Mouse (Mus musculus): ENCODE measurements at regions not wholly inside any gene's neighbourhood (a gene's known extent, or its start where the extent isn't known, plus 50 kb on each side); places are given as distances from the start of the nearest gene placed in this dataset.

- DNase-seq, result no peak
Measured at GRCm38 (mm10) chr12:77135067-77135466, 102.9 kb upstream of the Fut8 start.

GRCm38 (mm10) chr12:77134306-77135010 lies 103.5 kb upstream of the Fut8 start:
- DNase-seq, result no peak

- DNase-seq, result no peak
Measured at GRCm38 (mm10) chr12:77133465-77134305, 104.2 kb upstream of the Fut8 start.

GRCm38 (mm10) chr12:77131328-77131727 lies 106.6 kb upstream of the Fut8 start:
- DNase-seq, result peak; percentile 47 to 75

GRCm38 (mm10) chr12:77130526-77130925 lies 107.4 kb upstream of the Fut8 start:
- no peak for DNase-seq

GRCm38 (mm10) chr12:77124267-77124666 lies 113.7 kb upstream of the Fut8 start:
- DNase-seq, result no peak

GRCm38 (mm10) chr12:77113516-77113915 lies 124.4 kb upstream of the Fut8 start:
- DNase-seq, result no peak

- DNase-seq, result no peak
Measured at GRCm38 (mm10) chr12:77112133-77112532, 125.8 kb upstream of the Fut8 start.

- DNase-seq, result no peak
Measured at GRCm38 (mm10) chr12:77107251-77107650, 130.7 kb upstream of the Fut8 start.

- DNase-seq, result peak; percentile 31 to 52
Measured at GRCm38 (mm10) chr12:77105887-77106600, 131.9 kb upstream of the Fut8 start.

- no peak for DNase-seq
Measured at GRCm38 (mm10) chr12:77100482-77100881, 137.4 kb upstream of the Fut8 start.

- no peak for DNase-seq
Measured at GRCm38 (mm10) chr12:77099521-77099920, 137.5 kb upstream of the Max start.

GRCm38 (mm10) chr12:77098821-77099220 lies 136.8 kb upstream of the Max start:
- no peak for DNase-seq

- DNase-seq, result no peak
Measured at GRCm38 (mm10) chr12:77097831-77098230, 135.8 kb upstream of the Max start.

- peak; percentile 38 to 70 for DNase-seq
Measured at GRCm38 (mm10) chr12:77096461-77096860, 134.5 kb upstream of the Max start.

GRCm38 (mm10) chr12:77094999-77095915 lies 133.3 kb upstream of the Max start:
- DNase-seq, result peak; percentile 82 to 88

- no peak for DNase-seq
Measured at GRCm38 (mm10) chr12:77094168-77094567, 132.2 kb upstream of the Max start.

GRCm38 (mm10) chr12:77092741-77093140 lies 130.7 kb upstream of the Max start:
- peak; percentile 69 for DNase-seq

GRCm38 (mm10) chr12:77092143-77092542 lies 130.1 kb upstream of the Max start:
- DNase-seq, result no peak

GRCm38 (mm10) chr12:77091700-77092099 lies 129.7 kb upstream of the Max start:
- no peak for DNase-seq

GRCm38 (mm10) chr12:77090525-77090924 lies 128.5 kb upstream of the Max start:
- no peak for DNase-seq

GRCm38 (mm10) chr12:77089624-77090278 lies 127.8 kb upstream of the Max start:
- DNase-seq, result no peak
